Mouse (Mus musculus): ENCODE results near the gene Pigq.
A peak's percentile ranks its signal among the peaks of the same experiment; 100 is the strongest.

Gene Pigq

GRCm38 (mm10) chr17:25925348-25925747 lies 19.4 kb downstream of the Pigq start:
- no peak for DNase-seq (ENCODE audit: low read depth)

DNA sequence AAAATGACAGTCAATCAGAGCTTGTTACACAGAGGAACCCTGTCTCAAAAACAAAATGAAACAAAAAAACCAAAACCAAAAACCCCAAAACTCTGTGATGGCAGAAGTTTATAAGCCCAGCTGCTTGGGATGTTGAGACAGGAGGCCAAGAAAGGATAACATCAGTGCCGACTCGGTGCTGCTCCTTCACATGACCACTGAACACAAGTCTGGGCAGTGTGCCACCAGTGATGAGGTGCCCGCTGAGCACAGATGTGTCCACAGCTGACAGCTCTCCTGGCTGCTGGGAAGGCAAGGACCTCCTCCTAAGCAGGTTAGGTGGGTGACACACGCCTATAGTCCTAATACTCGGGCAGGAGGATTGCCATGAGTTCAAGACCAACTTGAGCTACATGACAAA lies 22.6 kb downstream of the Pigq start:
- DNase-seq (ENCODE audit: low read depth), result no peak

DNA sequence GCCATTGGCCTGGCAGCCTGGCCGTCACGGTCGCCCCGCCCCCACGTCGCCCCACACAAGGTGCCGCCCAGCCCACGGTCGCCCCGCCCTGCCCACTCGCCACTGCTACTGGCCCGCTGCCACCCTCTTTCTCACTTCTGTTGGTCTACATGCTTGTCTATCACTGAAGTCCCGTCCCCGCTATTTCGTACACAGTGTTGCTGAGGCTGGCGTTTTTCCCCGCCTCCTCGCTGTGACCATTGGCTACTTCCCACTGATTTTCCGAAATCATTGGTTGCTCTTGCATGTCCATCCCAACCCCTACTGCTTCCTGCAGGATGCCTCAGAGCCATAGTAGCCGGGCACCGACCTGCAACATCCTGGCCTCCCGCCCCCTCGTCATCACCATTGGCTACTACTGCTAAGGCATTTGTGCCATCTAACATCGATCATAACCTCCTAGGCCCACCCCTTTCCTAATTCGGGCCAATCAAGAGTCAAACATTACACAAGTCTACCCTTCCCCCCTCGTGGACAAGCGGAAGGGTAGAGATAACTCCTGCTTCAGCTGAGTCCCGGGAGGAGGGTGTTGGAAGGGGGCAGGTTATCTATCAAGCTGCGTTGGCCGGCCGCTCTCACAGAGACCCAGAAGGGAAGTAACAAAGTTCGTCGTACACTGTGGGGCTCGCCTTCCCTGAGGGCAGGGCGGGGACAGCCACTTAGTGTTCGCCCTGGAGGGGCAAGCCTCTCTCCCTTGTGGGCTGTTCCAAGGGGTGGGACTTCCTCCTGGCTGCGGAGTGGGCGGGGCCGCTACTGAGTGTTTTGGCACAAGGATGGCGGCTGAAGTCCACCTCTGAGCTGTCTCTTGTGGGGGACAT lies 24.7 kb downstream of the Pigq start:
- DNase-seq (ENCODE audit: low read depth), result peak; percentile 98

- no peak for DNase-seq (ENCODE audit: low read depth)
These were observed 25.5 kb downstream of the Pigq start, which contains the start of gene Rab40c for GRCm38 (mm10) chr17:25919144-25919785. Gene Rab40c (minus strand): TSS chr17:25919727.

GRCm38 (mm10) chr17:25918037-25918750 lies 26.5 kb downstream of the Pigq start:
- DNase-seq (ENCODE audit: low read depth), result no peak

GRCm38 (mm10) chr17:25916931-25917647 lies 27.6 kb downstream of the Pigq start:
- DNase-seq (ENCODE audit: low read depth), result no peak

DNA sequence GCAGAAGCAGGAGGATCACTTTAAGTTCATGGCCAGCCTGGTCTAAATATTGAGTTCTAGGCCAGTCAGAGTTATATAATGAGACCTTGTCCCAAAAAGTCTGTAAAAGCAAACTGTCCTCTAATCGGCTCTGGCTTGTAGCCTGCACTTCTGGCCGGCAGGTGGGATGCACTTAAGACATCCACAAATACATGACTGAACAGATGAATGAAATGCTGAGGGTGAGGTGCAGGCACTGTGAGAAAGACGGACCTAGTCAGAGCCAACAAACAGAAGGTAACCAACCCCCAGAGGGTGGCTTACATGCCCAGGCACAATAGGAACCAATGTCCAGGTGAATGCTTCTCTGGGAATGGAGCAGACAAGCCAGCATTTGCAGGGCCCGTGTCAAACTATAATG lies 30.4 kb downstream of the Pigq start:
- no peak for DNase-seq (ENCODE audit: low read depth)

DNA sequence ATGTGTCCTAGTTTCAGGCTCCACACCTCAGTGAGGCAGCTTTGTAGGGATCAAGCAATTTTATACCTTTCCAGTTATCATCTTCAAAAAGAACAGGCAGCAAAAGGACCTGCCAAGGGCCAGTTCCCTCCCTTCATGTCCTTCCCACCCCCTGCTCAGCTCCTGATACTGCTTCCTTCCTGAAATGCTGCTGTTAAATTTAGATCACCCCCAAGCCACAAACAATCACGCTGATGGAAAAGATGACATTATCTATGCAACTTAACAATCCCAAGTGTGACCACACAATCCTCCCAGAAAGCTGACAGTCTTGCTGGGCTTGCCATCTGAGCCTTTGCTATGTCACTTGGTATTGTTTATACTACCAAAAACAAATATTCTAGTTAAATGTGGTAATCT lies 30.9 kb downstream of the Pigq start:
- DNase-seq (ENCODE audit: low read depth), result no peak

GRCm38 (mm10) chr17:25913186-25913876 lies 31.4 kb downstream of the Pigq start:
- DNase-seq (ENCODE audit: low read depth), result no peak

- DNase-seq (ENCODE audit: low read depth), result no peak
These were observed 32.9 kb downstream of the Pigq start for GRCm38 (mm10) chr17:25911816-25912215.

DNA sequence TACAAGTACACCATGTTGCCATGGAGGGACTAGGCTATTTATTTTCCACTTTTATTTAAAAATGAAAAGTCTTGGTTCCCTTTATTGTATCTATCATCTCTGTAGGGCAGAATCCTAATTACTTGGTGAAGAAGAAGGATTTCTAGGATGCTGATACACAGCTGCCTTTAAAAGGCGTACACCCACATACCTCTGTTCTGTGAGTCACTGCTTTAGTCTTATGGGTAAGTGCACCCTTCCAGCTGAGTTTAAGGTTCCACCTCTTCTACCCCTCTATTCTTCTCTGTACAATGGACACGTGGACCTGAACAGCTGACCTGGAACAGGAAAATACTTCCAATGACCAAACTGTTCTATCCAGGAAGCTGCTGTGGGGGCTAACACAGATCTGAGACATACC lies 37.1 kb downstream of the Pigq start:
- no peak for DNase-seq (ENCODE audit: low read depth)

DNA sequence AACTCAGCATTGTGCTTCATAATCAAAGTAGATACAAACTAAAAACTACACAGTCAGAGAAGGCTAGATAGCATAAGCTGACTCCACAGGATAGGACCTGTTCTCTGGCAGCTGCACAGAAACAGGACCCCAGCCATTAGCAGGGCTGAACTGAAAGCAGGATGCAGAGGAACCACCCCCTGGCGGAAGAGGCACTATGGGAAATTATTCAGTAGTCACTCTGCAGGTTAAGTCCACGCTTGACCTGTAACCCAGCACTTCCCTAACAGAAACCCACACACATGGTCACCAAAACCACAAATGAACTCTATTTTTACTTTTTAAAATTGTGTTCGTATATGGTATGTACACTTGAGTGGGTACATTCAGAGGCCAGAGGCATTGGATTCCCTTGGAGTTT lies 41.7 kb downstream of the Pigq start:
- no peak for DNase-seq (ENCODE audit: low read depth)

DNA sequence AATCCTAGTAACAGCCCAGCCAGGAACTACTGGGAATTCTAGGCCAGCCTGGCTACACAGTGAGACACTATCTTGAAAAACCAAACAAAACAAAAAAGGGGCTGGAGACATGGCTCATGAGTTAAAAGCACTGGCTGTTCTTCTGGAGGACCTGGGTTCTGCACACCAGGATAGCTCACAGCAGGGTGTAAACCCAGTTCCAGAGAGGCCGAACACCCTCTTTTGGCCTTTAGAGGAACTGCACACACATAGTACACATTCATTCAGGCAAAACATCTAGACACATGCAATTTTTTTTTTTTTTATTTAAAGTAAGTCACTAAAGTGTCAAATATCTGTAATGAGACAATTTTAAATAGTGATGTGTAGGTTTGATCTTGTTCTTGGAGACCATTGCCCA lies 44.5 kb downstream of the Pigq start:
- no peak for DNase-seq (ENCODE audit: low read depth)

GRCm38 (mm10) chr17:25895891-25896290 lies 48.8 kb downstream of the Pigq start:
- DNase-seq (ENCODE audit: low read depth), result no peak

GRCm38 (mm10) chr17:25895415-25895814 lies 49.3 kb downstream of the Pigq start:
- DNase-seq (ENCODE audit: low read depth), result no peak

GRCm38 (mm10) chr17:25893975-25894617 lies 50.6 kb downstream of the Pigq start:
- peak; percentile 60 for DNase-seq (ENCODE audit: low read depth)

DNA sequence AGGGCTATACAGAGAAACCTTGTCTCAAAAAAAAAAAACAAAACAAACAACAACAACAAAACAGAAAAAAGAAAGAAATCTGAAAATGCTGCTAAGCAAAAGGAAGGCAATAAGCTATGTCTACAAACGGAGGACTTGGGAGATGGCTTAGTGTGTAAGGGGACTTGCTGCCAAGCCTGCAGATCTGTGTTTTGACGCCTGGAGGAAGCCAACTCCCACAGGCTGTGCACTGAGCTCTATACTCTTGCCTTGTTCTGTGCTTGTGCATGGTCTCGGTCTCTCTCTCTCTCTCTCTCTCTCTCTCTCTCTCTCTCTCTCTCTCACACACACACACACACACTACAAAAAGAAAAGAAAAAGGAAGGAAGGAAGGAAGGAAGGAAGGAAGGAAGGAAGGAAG lies 55.9 kb downstream of the Pigq start:
- DNase-seq (ENCODE audit: low read depth), result no peak

DNA sequence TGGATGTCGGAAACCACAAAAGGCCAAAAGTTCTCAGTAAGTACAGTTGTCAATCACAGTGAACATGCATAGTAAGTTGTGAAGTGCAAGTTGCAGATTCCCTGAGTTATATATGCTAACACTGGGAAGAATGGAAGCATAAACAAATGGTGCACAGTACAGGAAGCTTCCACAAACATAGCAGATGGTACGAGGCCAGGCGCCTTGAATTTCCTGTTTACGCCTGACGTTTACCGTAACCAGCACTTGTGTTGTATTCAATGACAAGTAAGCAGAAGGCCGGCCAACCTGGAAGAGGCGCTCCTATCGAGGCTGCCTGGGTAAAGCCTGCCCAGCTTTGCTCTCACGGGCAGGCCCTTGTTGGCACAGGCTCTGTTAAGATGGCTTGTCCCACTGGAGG lies 57.3 kb downstream of the Pigq start:
- DNase-seq (ENCODE audit: low read depth), result no peak

DNA sequence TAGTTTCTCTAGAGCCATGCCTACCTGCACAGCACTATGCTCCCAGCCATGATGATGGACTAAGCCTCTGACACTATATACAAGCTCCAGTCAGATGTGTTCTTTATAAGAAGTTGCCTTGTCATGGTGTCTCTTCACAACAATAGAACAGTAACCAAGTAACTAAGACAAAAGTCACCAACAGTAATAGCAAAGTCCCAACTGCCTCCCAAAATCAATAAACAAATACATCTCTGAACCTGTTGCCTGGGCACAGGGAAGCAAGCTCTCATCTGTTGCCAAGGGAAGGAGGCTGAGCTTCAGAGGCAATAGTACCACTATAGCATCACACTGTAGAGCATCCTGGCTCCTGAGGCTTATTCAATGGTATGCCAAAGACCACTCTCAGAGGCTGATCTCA lies 57.9 kb downstream of the Pigq start:
- no peak for DNase-seq (ENCODE audit: low read depth)

- no peak for DNase-seq (ENCODE audit: low read depth)
These were observed 59.1 kb downstream of the Pigq start for GRCm38 (mm10) chr17:25885636-25886035.

- DNase-seq (ENCODE audit: low read depth), result no peak
These were observed 60.9 kb downstream of the Pigq start for GRCm38 (mm10) chr17:25883824-25884223.
